Mouse (Mus musculus): Measurements from ENCODE around the gene Sestd1. TPM values are rescaled to one million over a fixed set of nuclear protein-coding genes. Genes with fewer than 3 reads are reported as not detected.
A peak's percentile ranks its signal among the peaks of the same experiment; 100 is the strongest.

The Sestd1 gene
- polyA plus RNA-seq, 1 experiment = 0.04 TPM

DNA sequence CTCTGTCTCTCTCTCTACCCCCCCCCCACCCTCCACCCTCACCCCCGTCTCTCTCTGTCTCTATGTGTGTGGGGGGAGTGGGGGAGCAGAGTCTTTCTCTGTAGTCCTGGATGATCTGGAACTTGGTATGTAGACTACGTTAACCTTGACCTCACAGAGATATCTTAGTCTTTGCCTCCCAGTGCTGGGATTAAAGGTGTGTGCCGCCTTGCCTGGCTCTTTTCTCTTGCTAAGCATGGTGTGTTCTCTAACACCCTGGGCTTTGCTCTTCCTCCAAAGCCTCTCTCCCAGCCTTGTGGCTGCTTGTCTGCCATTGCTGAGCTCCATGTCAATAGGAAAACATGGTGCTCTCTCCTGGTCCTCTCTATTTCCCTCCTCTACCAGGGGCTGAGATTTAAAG, 23.3 kb upstream of the Sestd1 start:
- Histone ChIP-seq H3K27me3 (replicated peaks) (no peaks in the 10 kb centered on the region), H3K9me3 (peaks cover 6% of the 10 kb centered on the region; the same call in 1 of the 2 replicates), H3K4me1 (no peaks in the 10 kb centered on the region), H3K4me3 (replicated peaks) (no peak overlapping the region), H3K36me3 (replicated peaks; ENCODE audit: low read length) (no peaks in the 10 kb centered on the region)
- TF ChIP-seq FLI1 (IDR thresholded peaks at IDR 0.05; ENCODE audit: low read length) = no peak
- no peak for TF ChIP-seq GATA1 (IDR thresholded peaks at IDR 0.05; ENCODE audit: borderline replicate concordance, low read length)

DNA sequence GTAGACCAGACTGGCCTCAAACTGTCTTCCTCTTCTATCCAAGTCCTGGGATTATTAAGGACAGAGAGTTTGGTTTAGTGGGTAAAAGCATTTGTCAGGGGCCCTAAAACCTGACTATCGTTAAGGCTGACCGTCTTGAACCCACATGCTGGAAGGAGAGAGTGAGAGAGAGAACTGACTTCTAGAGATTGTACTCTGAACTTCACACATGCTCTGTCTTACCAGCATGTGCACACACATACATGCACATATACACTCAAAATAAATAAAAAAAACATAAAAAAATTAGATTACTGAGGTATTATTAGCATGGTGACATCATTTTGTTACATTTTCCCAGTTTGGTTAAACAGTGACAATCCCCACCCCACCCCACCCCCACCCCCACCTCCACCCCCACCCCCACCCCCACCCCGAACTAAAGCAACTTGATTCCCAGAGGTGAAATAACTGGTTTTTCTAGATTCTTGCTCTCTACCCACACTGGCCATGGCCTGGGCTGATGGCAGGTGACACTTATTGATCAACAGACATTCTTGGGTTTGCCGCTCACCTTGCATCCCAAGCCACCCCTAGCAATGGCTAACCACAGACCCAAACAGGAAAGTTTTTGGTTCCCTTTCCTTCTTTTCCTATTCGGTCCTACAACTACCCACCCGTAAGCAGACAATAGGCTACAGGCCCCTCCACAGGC, 22.4 kb upstream of the Sestd1 start:
- Histone ChIP-seq H3K36me3 (replicated peaks; ENCODE audit: low read length) (no peaks in the 10 kb centered on the region), H3K9me3 (peaks cover 6% of the 10 kb centered on the region; the same call in 1 of the 2 replicates)
- TF ChIP-seq FLI1 (IDR thresholded peaks at IDR 0.05; ENCODE audit: low read length) (no peak), GATA1 (IDR thresholded peaks at IDR 0.05; ENCODE audit: borderline replicate concordance, low read length) (no peak)

DNA sequence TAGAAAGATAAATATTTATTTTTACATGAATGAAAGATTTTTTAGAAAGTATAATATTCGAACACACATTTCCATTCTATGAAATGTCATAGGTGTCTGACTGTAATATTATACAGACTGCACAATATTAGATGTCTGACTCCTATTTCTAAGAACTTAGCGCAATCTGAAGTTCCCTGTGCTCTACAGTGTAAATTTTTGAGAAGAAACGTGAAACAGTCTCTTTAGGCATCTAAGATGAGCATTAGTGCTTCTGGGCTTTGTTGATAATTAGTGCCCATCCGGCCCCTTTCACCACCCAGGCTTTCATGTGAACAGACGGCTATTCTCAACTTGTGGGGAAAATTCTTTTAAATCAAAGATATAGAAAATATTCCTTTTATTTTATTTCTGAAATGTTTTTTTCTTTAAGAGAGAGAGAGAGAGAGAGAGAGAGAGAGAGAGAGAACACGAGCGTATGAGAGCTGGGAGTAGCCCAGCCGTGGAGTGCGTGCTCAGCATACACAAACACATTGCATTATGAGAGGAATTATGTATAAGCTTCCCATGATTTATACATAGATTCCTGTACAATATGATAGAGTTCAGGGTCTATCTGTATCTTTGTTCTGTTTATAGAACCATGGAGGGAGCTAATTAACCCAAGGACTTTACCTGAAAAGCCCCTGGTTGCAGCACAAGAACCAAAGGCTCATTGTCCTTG, 21.4 kb upstream of the Sestd1 start:
- no peak for TF ChIP-seq GATA1 (IDR thresholded peaks at IDR 0.05; ENCODE audit: borderline replicate concordance, low read length)
- TF ChIP-seq FLI1 (IDR thresholded peaks at IDR 0.05; ENCODE audit: low read length) = no peak
- Histone ChIP-seq H3K36me3 (replicated peaks; ENCODE audit: low read length) (no peaks in the 10 kb centered on the region), H3K9me3 (peaks cover 6% of the 10 kb centered on the region; the same call in 1 of the 2 replicates), H3K27me3 (replicated peaks) (no peaks in the 10 kb centered on the region), H3K4me1 (no peaks in the 10 kb centered on the region), H3K4me3 (replicated peaks) (no peak overlapping the region)

More for the DNA sequence above, 22.4 kb upstream of the Sestd1 start:
- no peaks in the 10 kb centered on the region for H3K27me3 ChIP-seq (replicated peaks)
- no peaks in the 10 kb centered on the region for H3K4me1 ChIP-seq
- H3K4me3 ChIP-seq (replicated peaks) = no peak overlapping the region

DNA sequence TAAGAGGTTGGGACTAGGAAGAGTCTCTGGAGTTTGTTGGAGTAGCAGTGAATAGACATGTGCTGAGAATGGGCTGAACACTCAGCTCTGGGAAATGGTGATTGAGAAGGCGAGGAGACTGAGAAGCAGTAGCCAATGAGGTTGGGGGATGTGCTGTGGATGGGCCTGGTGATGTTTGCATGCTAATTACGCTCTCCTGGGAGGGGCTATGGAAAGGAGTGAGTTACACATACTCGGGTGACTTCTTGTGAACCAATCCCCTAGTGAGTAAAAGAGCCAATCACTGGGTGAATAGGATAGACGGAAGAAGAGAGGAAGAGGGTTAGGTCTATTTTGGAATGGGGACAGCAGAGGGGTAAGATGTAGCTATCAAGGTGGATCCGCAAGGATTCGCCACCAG, 9.3 kb upstream of the Sestd1 start:
- no peaks in the 10 kb centered on the region for H3K27me3 ChIP-seq (replicated peaks)

DNA sequence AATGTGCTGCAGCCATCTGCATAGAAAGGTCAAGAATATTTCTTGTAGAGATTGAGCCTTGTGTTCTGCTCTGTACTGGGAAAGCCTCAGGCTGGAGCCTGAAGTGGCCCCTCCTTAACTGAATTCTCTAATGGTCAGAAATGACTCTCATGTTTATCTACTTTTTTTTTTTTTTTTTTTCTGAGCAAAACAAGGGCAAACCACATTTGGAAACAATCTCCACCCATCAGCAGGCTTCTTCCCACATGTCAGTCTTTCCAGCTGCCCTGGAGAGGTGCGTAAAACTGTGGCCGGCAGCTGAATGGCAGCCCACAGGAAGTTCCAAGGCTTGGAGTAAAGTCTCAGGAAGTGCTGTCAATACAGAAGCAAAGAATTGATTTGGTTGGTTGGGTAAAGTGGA, 6.4 kb upstream of the Sestd1 start:
- no peaks in the 10 kb centered on the region for H3K4me1 ChIP-seq
- H3K4me3 ChIP-seq (replicated peaks) = no peak overlapping the region
- H3K36me3 ChIP-seq (replicated peaks; ENCODE audit: low read length) = no peaks in the 10 kb centered on the region
- peaks cover under 1% of the 10 kb centered on the region for H3K27me3 ChIP-seq (replicated peaks)
- TF ChIP-seq GATA1 (IDR thresholded peaks at IDR 0.05; ENCODE audit: borderline replicate concordance, low read length) (no peak), FLI1 (IDR thresholded peaks at IDR 0.05; ENCODE audit: low read length) (no peak)
- H3K9me3 ChIP-seq = no peaks in the 10 kb centered on the region

More for the DNA sequence above, 9.3 kb upstream of the Sestd1 start:
- Histone ChIP-seq H3K9me3 (no peaks in the 10 kb centered on the region), H3K4me3 (replicated peaks) (no peak overlapping the region), H3K4me1 (no peaks in the 10 kb centered on the region), H3K36me3 (replicated peaks; ENCODE audit: low read length) (no peaks in the 10 kb centered on the region)
- TF ChIP-seq GATA1 (IDR thresholded peaks at IDR 0.05; ENCODE audit: borderline replicate concordance, low read length) (no peak), FLI1 (IDR thresholded peaks at IDR 0.05; ENCODE audit: low read length) (no peak)

DNA sequence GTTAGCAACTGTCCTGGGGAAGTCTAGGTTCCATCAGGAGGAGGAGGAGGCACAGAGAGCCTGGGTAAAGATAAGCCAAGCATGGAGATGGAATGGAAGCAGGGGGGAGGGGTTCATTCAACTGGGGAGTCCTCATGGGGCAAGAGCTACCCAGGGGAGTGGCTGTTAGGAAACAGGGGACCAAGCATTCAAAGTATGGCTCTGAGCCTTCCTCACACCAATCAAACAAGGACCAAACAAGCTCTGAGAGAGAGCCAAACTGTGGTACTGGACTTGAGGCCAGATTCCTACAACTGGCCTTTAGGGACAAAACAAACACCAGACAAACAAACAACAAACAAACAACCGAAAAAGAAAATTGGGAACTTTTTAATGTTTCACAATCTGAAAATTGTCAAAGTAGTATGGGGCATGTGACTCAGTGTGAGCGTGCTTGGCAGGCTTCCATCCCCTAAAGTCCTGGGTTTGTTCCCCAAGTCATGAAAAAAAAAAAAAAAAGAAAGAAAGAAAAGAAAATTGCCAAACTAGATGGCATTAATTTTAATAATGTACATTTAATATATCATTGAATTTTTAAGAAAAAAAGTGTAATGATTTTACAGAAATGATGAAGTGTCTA, 4.0 kb upstream of the Sestd1 start:
- Histone ChIP-seq H3K4me1 (peaks cover 9% of the 10 kb centered on the region), H3K9me3 (no peaks in the 10 kb centered on the region), H3K27me3 (replicated peaks) (peaks cover 23% of the 10 kb centered on the region), H3K36me3 (replicated peaks; ENCODE audit: low read length) (no peaks in the 10 kb centered on the region), H3K4me3 (replicated peaks) (no peak overlapping the region)
- TF ChIP-seq FLI1 (IDR thresholded peaks at IDR 0.05; ENCODE audit: low read length) (no peak), GATA1 (IDR thresholded peaks at IDR 0.05; ENCODE audit: borderline replicate concordance, low read length) (no peak)

DNA sequence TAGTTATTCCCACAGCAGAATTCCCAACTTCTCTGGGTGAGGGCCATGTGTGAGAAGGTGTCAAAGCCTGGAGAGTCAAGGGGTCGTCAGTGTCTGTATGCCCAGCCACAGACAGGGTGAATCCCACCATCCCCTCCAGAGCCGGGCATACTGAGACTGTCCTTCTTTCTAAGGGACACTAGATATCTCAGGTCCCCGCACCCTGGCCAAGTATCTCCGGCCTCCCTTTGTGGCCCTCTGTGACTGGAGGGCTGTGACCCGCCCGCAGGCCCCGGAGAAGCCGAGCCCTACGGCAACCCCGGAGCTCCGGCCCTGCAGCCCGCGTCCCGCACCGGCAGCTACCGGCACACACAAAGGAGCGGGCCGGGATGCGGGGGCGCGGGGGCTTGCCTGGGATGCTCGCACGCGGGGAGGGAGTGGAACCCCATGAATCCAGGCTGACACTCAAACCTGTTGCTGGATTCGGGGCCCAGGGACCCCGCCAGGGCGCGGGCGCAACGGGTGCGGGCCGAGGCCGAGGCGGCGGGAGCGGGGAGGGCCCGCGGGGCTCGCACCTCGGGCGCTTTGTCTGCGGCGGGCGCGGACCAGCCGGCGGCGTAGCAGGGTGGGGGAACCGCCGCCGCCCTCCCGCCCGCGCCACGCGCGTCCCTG, 406 bp downstream of the Sestd1 start:
- Histone ChIP-seq H3K4me3 (replicated peaks) (peak overlapping the region; percentile 89), H3K36me3 (replicated peaks; ENCODE audit: low read length) (no peaks in the 10 kb centered on the region), H3K27me3 (replicated peaks) (peaks cover 26% of the 10 kb centered on the region), H3K9me3 (no peaks in the 10 kb centered on the region), H3K4me1 (peaks cover 9% of the 10 kb centered on the region)
- no peak for TF ChIP-seq FLI1 (IDR thresholded peaks at IDR 0.05; ENCODE audit: low read length)
- TF ChIP-seq GATA1 (IDR thresholded peaks at IDR 0.05; ENCODE audit: borderline replicate concordance, low read length) = no peak

DNA sequence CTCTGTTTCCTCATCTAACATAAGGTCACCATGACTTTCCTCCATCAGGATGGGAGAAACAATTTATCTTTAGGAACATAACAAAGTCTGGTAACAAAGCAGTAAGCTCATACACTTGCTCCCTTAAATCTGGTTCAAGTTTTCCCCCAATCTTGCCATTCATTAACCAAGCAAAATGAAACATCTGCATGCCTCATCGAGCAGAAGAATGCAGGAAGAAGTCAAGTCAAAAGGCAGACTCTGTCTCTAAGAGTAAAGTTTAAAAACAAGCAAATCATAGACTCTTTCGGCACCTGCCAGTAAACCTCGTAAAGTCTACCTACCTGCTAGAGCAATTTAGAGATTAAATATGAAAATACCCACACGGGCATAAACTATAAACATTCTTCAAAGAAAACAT, 3.1 kb downstream of the Sestd1 start:
- Histone ChIP-seq H3K4me3 (replicated peaks) (no peak overlapping the region), H3K27me3 (replicated peaks) (peaks cover 26% of the 10 kb centered on the region), H3K36me3 (replicated peaks; ENCODE audit: low read length) (no peaks in the 10 kb centered on the region), H3K4me1 (peaks cover 9% of the 10 kb centered on the region), H3K9me3 (no peaks in the 10 kb centered on the region)
- TF ChIP-seq GATA1 (IDR thresholded peaks at IDR 0.05; ENCODE audit: borderline replicate concordance, low read length) = no peak
- TF ChIP-seq FLI1 (IDR thresholded peaks at IDR 0.05; ENCODE audit: low read length) = no peak

DNA sequence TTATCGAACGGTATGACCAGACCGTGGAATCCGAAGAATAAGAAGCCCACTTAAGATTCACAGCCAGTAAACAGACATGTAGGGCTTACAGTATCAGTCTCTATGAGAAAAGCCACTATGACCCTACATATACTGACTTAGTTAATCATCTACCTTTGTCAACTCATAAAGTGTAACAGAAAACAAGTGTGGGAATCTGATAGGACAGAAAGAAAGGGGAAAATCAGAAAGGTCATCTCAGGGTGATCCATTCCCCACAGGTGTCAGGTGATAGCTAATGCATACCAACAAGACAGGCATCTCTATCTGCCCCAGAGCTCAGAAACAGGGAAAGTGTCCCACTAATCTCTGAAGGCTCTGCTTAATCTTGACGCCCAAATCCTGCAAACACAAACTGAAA, 4.5 kb downstream of the Sestd1 start:
- TF ChIP-seq FLI1 (IDR thresholded peaks at IDR 0.05; ENCODE audit: low read length) (no peak), GATA1 (IDR thresholded peaks at IDR 0.05; ENCODE audit: borderline replicate concordance, low read length) (no peak)
- H3K4me1 ChIP-seq = peaks cover 9% of the 10 kb centered on the region
- H3K27me3 ChIP-seq (replicated peaks) = peaks cover 17% of the 10 kb centered on the region
- no peaks in the 10 kb centered on the region for H3K36me3 ChIP-seq (replicated peaks; ENCODE audit: low read length)
- H3K9me3 ChIP-seq = no peaks in the 10 kb centered on the region
- H3K4me3 ChIP-seq (replicated peaks) = no peak overlapping the region
